18 mouse cellular contexts compared by ENCODE assay signal in the genomic region with DNA sequence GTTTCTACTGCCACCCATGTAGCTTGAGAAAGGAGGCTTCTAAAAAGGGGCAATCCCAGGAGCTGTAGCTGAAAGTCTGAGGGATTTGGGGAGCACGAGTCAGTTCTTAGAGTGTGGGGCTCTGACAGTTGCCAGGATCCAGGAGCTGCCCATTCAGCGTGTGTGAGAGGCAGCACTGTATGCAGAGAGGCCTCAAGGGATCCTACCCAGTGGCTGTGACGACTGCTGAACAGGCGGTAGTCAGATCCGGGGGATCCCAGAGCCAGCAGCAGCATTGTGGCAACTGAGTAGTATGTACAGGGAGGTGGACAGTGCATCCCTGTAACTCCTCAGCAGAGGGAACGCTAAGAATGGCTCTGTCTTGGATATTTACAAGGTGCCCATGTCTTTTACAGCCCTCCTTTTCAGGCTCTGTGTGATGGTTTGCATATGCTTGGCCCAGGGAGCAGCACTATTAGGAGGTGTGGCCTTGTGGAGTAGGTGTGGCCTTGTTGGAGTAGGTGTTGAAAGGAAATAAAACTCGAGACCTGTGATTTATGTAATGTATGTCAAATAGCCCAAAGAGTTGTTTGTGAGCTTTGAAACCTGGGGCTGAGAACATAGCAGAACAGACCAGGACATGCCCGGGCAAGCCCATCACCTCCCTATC. TPM values are rescaled to one million over a fixed set of nuclear protein-coding genes. Genes with fewer than 3 reads are reported as not detected.
A peak's percentile ranks its signal among the peaks of the same experiment; 100 is the strongest.
DNase-seq lines count a peak whose midpoint lies in the region; ATAC-seq lines count a peak whose summit lies in the region.
"Had no signal": no experiment of that assay in that cellular context is flagged by ENCODE, and none has a peak within 500 bp of the region (broad histone marks: within the 10 kb centered on the region; RNA-seq: fewer than 3 reads in every experiment).

No protein-coding gene starts in this region.

- no peaks in the 10 kb centered on the region for H3K27me3 ChIP-seq in kidney, embryonic 16.5 days (ENCODE audit: insufficient read depth, low read length)
- H3K27me3 ChIP-seq in limb, embryonic 11.5 days (ENCODE audit: control insufficient read depth, insufficient read depth, low read length) = no peaks in the 10 kb centered on the region
- H3K27me3 ChIP-seq: forebrain, embryonic 15.5 days; neural tube, embryonic 15.5 days had no signal

- H3K36me3 ChIP-seq in kidney, embryonic 16.5 days (ENCODE audit: insufficient read depth, low read length) = no peaks in the 10 kb centered on the region
- no peaks in the 10 kb centered on the region for H3K36me3 ChIP-seq in limb, embryonic 11.5 days (ENCODE audit: control insufficient read depth, insufficient read depth, low read length)
- H3K36me3 ChIP-seq: forebrain, embryonic 15.5 days; neural tube, embryonic 15.5 days had no signal

- H3K9me3 ChIP-seq in kidney, embryonic 16.5 days (ENCODE audit: low read length) = no peaks in the 10 kb centered on the region
- H3K9me3 ChIP-seq in limb, embryonic 11.5 days (ENCODE audit: control insufficient read depth, low read length) = no peaks in the 10 kb centered on the region
- H3K9me3 ChIP-seq: forebrain, embryonic 15.5 days; neural tube, embryonic 15.5 days had no signal

- no peak overlapping the region for H3K9ac ChIP-seq in kidney, embryonic 16.5 days (replicated peaks; ENCODE audit: low read length)
- H3K9ac ChIP-seq in limb, embryonic 11.5 days (ENCODE audit: low read length) = no peak overlapping the region
- H3K9ac ChIP-seq: forebrain, embryonic 15.5 days; neural tube, embryonic 15.5 days had no signal

- peaks cover 23% of the 10 kb centered on the region for H3K4me1 ChIP-seq in kidney, embryonic 16.5 days (ENCODE audit: insufficient read depth, low read length)
- peaks cover 6% of the 10 kb centered on the region for H3K4me1 ChIP-seq in limb, embryonic 11.5 days (ENCODE audit: control insufficient read depth, insufficient read depth, low read length)
- H3K4me1 ChIP-seq: neural tube, embryonic 15.5 days had no signal

- DNase-seq in kidney, adult 11 months = no peak
- peak; percentile 34 for DNase-seq in 3134 (ENCODE audit: extremely low read depth, insufficient read length, low spot score)
- peak; percentile 80 for DNase-seq in ES-CJ7 (ENCODE audit: low read depth, low spot score)
- DNase-seq in limb, embryonic 11.5 days (ENCODE audit: low spot score) = no peak
- no peak for DNase-seq in embryo, embryonic 11 days
- DNase-seq in thymus, postnatal 14 days = no peak
- no peak for DNase-seq in left cerebral cortex, adult 11 months (ENCODE audit: low spot score)
- DNase-seq: cerebellum, adult 9-11 months; heart, postnatal 10 days; thymus, postnatal 36 days had no signal

- H3K4me2 ChIP-seq in kidney, embryonic 16.5 days (replicated peaks; ENCODE audit: low read depth, low read length) = no peak overlapping the region
- H3K4me2 ChIP-seq in limb, embryonic 11.5 days (ENCODE audit: low read depth, severe bottlenecking) = no peak overlapping the region
- H3K4me2 ChIP-seq: forebrain, embryonic 15.5 days; neural tube, embryonic 15.5 days had no signal

- 37% methylated on average over 8 of the region's 8 CpGs for WGBS in kidney, embryonic 16.5 days
- 50% methylated on average over 8 of the region's 8 CpGs for WGBS in limb, embryonic 11.5 days

- no peak overlapping the region for H3K4me3 ChIP-seq in kidney, embryonic 16.5 days (ENCODE audit: low read length)
- no peak overlapping the region for H3K4me3 ChIP-seq in limb, embryonic 11.5 days (ENCODE audit: low read depth, low read length)
- H3K4me3 ChIP-seq: forebrain, embryonic 15.5 days; neural tube, embryonic 15.5 days had no signal

- peak overlapping the region; percentile 51; the same call in 1 of the 2 replicates for H3K27ac ChIP-seq in kidney, embryonic 16.5 days (ENCODE audit: low read length)
- no peak overlapping the region for H3K27ac ChIP-seq in limb, embryonic 11.5 days (replicated peaks; ENCODE audit: low read depth, low read length)
- H3K27ac ChIP-seq: forebrain, embryonic 15.5 days; neural tube, embryonic 15.5 days had no signal

- ATAC-seq in kidney, embryonic 16.5 days (ENCODE audit: low FRiP score, low TSS enrichment) = peak; percentile 43; the same call in 1 of the 2 replicates
- 0 out of 2 replicates have a peak, but pooled peaks have one; percentile 26 for ATAC-seq in limb, embryonic 11.5 days (ENCODE audit: insufficient number of reproducible peaks, low FRiP score, low TSS enrichment, low read depth)
- ATAC-seq: activated CD4-positive, CD25-positive, alpha-beta regulatory T cell, adult 4 months; forebrain, embryonic 15.5 days; intestine, embryonic 16.5 days had no signal

RNA-seq across cellular contexts. Expression of a gene that starts 33.1 kb away (rescaled TPM):
- polyA plus RNA-seq in kidney, embryonic 16.5 days (2015; fragmentation: Nextera tagmentation; extraction: Ambion mirVana) = 1.8 and 2.1 TPM in 2 replicates
- polyA plus RNA-seq in limb, embryonic 11.5 days (2014; fragmentation: Nextera tagmentation; extraction: Ambion mirVana) = 0.07 TPM in 1 of 2 replicates, not detected in the other
- polyA plus RNA-seq: activated CD4-positive, CD25-positive, alpha-beta regulatory T cell, adult 4 months had no signal

RNA-seq across cellular contexts. Expression of a gene that starts 35.8 kb away (rescaled TPM):
- not detected in 2 replicates for polyA plus RNA-seq in kidney, embryonic 16.5 days (2015; fragmentation: Nextera tagmentation; extraction: Ambion mirVana)
- not detected in 2 replicates for polyA plus RNA-seq in limb, embryonic 11.5 days (2014; fragmentation: Nextera tagmentation; extraction: Ambion mirVana)
- polyA plus RNA-seq: activated CD4-positive, CD25-positive, alpha-beta regulatory T cell, adult 4 months; embryonic facial prominence, embryonic 14.5 days; gonadal fat pad, adult 2 months; intestine, embryonic 16.5 days; limb, embryonic 14.5 days had no signal

RNA-seq across cellular contexts. Expression of a gene that starts 50.6 kb away (rescaled TPM):
- polyA plus RNA-seq in kidney, embryonic 16.5 days (2015; fragmentation: Nextera tagmentation; extraction: Ambion mirVana) = 4.3 and 5.5 TPM in 2 replicates
- polyA plus RNA-seq in limb, embryonic 11.5 days (2014; fragmentation: Nextera tagmentation; extraction: Ambion mirVana) = 0.56 and 1.2 TPM in 2 replicates

Comparison
In these comparisons a context has a peak if more than half of its experiments do, and no peak if none do; other contexts are left out.
1. DNase-seq: peak in 3134 (single experiment) and ES-CJ7 (single experiment); none in kidney, adult 11 months (single experiment), limb, embryonic 11.5 days (single experiment), embryo, embryonic 11 days (single experiment), thymus, postnatal 14 days (single experiment) and left cerebral cortex, adult 11 months (single experiment).